Mouse (Mus musculus) adrenal gland, adult 8-10 months (tissue): ENCODE data around the gene Rrnad1. TPM values are rescaled to one million over a fixed set of nuclear protein-coding genes. Genes with fewer than 3 reads are reported as not detected.
"Not testable (repeated sequence)": the region's sequence is repeated elsewhere in the genome, so short reads cannot be mapped to it uniquely, and the experiment has no call there.

Source experiments
- DNase-seq: peaks from one replicate; pipeline ENCODE4 v3.0.0; 2022
- total RNA-seq, 4 experiments: library from RNA; stranded (reverse); gene quantifications; 2 replicates each; pipeline ENCODE4 v1.2.4; 2022

The Rrnad1 gene
- total RNA-seq, 4 experiments from 2014 or later, result 18.6 to 27.6 (median 21.9) TPM

GRCm38 (mm10) chr3:87913891-87914290 is 16.6 kb downstream of the Rrnad1 start:
- no peak for DNase-seq

DNA sequence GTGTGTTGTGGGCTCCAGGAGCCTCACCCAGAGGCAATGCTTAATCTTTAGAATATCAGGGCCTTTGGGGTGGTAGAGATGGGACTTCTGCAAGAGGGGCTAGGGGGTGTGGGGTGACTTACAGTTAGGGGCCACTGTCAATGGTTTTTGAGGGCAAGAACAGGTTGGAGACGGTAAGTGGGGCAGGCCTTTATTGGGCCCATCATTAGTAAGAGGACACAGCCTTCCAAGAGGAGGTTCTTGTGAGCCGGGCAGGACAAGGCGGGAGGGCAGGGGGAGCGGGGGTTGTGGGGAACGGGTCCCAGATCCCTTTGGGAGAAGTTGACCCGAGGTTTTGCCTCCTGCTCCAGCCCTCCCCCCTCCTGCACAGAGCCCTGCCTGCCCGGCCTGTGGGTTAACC is 17.0 kb downstream of the Rrnad1 start:
- no peak for DNase-seq

DNA sequence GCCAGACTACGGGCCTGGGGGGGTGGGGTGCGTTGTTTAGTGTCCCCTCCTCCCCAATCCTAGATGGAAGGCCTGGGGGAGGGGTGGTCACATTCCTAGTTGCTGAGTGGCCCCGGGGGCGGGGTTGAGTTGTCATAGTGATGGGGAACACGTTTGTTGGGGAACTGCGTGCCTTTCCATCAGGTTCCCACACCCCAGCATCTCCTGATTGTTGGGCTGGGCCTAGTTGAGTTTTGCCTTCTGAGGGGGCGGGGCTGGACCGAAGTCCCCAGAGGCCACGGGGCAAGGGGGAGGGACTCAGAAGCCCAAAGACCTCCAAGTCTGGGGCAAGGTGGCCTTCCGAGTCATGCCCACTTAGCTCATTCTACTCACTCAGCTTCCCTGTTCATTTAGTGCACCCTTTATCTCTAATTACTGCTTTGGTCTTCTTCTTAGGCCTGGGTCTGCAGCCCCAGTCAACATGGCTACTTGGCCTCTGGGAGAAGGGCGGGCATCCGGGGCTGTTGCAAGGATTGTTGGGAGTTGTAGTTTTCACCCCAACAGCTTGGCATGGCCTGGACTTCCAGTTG is 19.9 kb downstream of the Rrnad1 start:
- DNase-seq, result peak; percentile 86

- no peak for DNase-seq
Observed at GRCm38 (mm10) chr3:87909874-87910273, 20.6 kb downstream of the Rrnad1 start.

- no peak for DNase-seq
Observed at GRCm38 (mm10) chr3:87909381-87909780, 21.1 kb downstream of the Rrnad1 start.

GRCm38 (mm10) chr3:87907906-87908305 is 22.6 kb downstream of the Rrnad1 start:
- no peak for DNase-seq

DNA sequence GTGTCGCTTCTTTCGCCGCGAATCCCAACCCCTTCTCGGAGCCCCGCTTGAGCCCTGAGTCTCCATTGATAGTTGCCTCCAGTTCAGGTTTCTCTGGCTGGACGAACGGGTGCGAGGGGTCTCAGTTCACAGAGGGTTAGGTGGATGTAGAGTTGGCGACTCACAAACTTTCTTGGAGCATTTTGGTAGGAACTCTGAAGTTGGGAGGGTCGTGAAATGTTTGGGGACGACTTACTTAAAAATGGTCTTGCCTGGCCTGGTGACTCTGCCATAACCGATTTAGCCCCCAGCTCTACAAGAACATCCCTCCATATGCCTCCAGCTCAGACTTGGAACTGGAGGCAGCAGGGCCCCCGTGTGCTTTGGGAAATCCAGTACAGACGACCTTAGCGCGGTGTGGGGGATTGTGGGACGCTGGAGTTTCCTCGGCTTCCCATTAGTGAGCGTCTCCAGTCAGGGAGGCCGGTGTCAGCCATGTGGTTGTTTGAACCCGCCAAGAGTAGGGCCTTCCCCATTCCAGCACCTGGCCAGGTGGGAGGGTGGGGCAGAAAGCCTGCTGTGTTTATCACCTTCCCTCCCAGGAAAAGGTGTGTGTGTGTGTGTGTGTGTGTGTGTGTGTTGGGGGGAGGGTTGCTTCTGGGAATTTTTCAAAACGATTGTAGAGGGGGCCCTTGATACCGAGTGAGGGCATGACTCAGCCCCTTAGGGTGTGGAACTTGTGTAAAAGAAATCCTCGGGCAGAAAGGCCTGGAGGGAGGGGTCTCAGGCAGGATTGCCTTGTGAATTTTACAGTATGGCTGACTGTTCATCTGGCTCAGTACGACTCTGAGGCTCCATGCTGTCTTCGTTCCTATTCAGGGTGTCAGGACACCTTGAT is 23.3 kb downstream of the Rrnad1 start:
- no peak for DNase-seq

GRCm38 (mm10) chr3:87906601-87906980 is 23.9 kb downstream of the Rrnad1 start:
- no peak for DNase-seq

- DNase-seq, result peak; percentile 94
Observed at GRCm38 (mm10) chr3:87905880-87906485, 24.5 kb downstream of the Rrnad1 start, which contains the start of gene Hdgf. Hdgf (plus strand) TSS chr3:87906321.

- no peak for DNase-seq
Observed at GRCm38 (mm10) chr3:87903821-87904220, 26.7 kb downstream of the Rrnad1 start.

- DNase-seq, result not testable (repeated sequence)
Observed at GRCm38 (mm10) chr3:87901959-87902358, 28.6 kb downstream of the Rrnad1 start.

DNA sequence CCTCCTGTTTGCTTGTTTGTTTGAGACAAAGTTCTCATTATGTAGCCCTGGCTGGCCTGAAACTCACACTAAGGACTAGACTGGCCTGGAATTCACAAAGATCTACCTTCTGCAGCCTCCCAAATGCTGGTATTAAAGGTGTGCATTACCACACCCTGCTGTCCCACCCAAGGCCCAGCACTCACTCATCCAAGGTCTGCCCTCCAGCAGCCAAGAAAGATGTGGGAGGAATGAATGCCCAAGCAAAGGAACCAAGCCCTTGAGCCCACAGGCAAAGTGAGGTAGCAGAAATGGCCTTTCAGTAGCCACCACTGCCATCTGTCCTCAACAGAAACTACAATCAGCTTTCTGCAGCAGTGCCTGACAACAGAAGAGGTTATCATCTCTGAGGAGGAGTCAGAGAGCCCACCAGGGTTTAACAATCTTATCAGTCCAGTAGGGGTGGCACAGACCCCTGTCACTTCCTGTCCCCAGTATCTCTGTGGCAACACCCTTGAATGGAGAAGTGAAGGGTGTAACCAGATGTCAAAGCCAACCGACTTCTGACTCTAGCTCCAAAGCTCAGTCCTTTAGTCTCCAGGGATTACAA is 29.4 kb downstream of the Rrnad1 start:
- DNase-seq, result no peak

DNA sequence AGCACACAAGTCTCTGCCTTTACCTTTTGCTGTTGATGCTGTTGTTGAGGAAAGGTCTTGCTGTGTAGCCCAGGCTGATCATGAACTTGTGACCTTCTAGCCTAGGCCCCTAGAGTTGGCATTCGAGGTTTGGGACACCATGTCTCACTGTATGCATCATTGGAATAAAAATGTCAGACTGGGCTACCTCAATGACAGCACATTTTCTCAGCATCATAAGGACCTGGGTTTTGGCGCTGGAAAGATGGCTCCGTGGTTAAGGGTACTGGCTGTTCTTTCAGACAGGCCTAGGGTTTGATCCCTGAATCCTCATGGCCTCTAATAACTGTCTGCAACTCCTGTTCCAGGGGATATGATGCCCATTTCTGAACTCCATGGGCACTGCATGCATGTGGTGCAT is 30.7 kb downstream of the Rrnad1 start:
- DNase-seq, result no peak

GRCm38 (mm10) chr3:87899266-87899665 is 31.3 kb downstream of the Rrnad1 start:
- no peak for DNase-seq

DNA sequence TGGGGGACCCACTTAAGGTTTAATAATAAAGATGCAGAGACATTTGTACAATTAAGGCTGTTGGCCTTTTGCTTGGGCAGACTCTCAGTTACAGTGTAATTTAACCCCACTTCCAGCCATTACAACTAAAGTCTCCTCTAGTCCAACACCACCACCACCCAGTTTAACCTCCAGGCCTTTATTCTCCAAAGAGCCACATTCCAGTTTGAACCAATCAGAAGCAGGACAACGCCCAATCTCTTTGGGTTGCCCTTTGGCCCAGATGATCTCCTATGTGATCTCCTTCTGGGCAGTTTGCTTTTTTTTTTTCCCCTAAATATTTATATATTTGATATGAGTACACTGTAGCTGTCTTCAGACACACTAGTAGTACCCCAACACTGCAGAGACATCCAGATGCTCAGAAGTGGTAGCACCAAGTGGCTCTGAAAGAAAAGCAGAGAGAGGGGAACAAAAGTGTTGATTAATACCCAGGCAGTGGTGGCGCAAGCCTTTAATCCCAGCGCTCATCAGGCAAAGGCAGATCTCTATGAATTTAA is 37.1 kb downstream of the Rrnad1 start:
- DNase-seq, result no peak

DNA sequence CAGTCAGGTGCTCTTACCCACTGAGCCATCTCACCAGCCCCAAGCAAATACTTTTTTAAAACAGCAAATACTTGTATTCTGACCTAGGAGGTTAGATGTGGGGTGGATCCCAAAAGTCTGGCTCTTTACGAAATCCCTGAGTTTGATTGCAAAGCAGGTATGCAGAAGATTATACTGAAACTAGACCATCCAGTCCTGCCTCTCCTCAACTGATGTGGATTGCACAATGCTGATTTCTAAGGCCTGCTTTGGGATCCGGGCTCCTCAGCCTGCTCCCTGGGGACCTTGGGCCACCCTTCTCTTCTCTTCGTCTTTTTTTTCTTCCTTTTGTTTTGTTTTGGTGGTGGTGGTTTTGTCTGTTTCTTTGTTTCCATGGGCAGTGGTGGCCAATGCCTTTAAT is 39.0 kb downstream of the Rrnad1 start:
- DNase-seq, result no peak

DNA sequence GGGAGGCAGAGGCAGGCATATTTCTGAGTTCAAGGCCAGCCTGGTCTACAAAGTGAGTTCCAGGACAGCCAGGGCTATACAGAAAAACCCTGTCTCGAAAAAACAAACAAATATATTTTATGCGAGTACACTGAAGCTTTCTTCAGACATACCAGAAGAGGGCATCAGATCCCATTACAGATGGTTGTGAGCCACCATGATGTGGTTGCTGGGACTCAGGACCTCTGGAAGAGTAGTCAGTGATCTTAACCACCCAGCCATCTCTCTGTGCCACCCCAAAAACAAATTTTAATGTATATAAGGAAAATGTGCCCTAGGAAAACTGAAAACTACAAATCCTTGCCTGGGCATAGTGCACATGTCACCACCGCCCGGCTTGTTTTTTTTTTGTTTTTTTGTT is 43.1 kb downstream of the Rrnad1 start:
- DNase-seq, result not testable (repeated sequence)

DNA sequence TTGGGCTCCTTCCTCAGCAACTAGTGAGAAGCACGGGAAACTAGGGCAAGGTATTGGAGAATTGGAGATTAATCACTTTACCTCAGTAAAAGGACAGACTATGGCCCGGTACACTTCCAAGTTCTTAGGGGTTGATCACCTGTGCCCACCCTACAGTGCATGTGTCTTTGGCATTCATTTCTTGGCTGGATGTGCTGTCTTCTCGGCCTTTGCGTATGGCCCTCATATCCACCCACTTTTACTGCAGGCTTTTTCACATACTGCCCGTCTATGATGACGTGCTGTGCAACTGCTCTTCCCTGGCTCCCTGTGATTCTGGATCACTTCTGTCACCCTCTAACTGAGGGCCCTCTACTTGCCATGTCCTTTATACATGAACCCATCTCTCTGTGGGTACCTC is 44.1 kb downstream of the Rrnad1 start:
- no peak for DNase-seq

DNA sequence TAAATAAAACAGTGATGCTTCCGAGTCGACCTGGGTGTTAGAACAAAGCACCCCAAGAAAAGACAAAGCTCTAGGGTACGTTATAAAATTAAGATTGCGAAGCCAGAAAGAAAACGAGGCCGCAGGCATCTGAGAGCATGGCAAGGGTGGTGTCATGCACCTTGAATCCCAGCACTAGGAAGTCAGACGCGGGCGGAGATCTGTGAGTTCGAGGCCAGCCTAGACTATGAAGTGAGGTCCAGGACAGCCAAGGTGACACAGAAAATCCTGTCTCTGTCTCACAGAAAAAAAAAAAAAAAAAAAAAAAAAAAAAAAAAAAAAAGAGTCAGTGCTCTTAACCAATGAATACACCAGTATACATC is 44.5 kb downstream of the Rrnad1 start:
- DNase-seq, result no peak

- DNase-seq, result peak; percentile 96
Observed at GRCm38 (mm10) chr3:87885281-87886003, 45.1 kb downstream of the Rrnad1 start, which contains the start of gene Prcc. Prcc (minus strand) TSS chr3:87885608.

GRCm38 (mm10) chr3:87884708-87885251 is 45.7 kb downstream of the Rrnad1 start:
- DNase-seq, result peak; percentile 53

DNA sequence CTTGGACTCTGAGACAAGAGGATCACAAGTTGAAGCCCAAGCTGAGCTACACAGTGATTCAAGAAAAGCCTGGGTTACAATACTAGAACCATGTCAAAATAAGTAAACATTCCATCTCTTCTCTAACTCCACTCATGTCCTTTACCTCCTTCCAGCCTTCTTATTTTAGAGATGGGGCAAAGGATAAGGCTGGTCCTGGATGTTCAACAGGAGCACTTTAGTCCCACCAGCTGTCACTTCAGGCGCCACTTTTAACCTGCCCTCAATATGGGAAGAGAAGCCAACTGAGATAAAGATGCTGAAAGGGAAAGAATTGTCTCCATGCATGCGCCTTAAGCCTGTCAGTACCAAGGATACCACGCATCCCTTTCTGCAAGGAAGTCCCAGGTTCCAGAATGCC is 46.2 kb downstream of the Rrnad1 start:
- no peak for DNase-seq
